Mouse (Mus musculus) adrenal gland, postnatal 14 days (tissue): Measurements from ENCODE around the gene Tent4b. TPM values are rescaled to one million over a fixed set of nuclear protein-coding genes. Genes with fewer than 3 reads are reported as not detected.
"Not testable (repeated sequence)": the region's sequence is repeated elsewhere in the genome, so short reads cannot be mapped to it uniquely, and the experiment has no call there.

Experiments used
- DNase-seq: peaks from one replicate; pipeline ENCODE4 v3.0.0; 2021; ENCODE audit warnings: mixed read lengths
- long read RNA-seq, 2 experiments: library from polyadenylated mRNA; stranded (forward); transcript quantifications; one replicate each; pipeline ENCODE4 v2.0.0; 2021
- total RNA-seq: library from RNA; stranded (reverse); gene quantifications from 2 replicates; pipeline ENCODE4 v1.2.3, GENCODE M21; 2021

The Tent4b gene
- 32.0 and 32.5 TPM in 2 replicates for total RNA-seq
- long read RNA-seq, experiment 1, full-length matches to known transcripts: 3 of 16 reads
- long read RNA-seq, experiment 1, partial matches to known transcripts: 6 of 16 reads
- long read RNA-seq, experiment 1, other reads (novel, unspliced or antisense): 7 of 16 reads
- long read RNA-seq, experiment 2, partial matches to known transcripts: 4 of 14 reads
- long read RNA-seq, experiment 2, other reads (novel, unspliced or antisense): 10 of 14 reads

DNA sequence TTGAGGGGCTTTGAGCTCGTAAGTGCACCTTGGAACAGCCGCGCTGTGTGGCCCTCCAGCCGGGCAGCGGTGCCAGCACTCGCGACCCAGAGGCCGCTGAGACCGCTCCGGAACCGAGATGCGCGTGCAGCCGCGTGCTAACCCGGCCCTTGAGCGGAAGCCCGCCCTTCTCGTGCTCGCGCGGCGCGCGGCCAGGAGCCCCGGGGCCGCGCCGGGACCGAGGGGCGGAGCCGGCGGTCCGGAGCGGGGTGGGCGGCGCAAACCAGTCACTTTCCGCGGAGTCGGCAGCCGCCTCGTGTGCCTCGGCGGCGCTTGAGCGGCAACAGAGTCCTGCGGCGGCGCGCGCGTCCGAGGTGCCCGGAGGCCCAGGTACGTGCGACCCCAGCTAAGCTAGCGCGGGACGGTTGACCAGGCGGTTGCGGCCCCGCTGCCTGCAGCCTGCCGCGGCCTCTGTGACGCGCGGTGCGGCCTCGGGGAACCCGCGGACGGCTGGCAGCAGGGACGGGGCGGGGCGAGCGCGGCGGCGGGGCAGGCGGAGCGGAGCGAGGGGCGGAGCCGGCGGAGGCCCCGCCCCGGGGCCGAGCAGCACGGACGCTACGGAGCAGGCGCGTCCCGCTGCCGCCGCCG is at the start of gene Tent4b:
Tent4b (plus strand) TSS at position 269 of the 627 bp plus-strand sequence.
- DNase-seq: peak; percentile 97

DNA sequence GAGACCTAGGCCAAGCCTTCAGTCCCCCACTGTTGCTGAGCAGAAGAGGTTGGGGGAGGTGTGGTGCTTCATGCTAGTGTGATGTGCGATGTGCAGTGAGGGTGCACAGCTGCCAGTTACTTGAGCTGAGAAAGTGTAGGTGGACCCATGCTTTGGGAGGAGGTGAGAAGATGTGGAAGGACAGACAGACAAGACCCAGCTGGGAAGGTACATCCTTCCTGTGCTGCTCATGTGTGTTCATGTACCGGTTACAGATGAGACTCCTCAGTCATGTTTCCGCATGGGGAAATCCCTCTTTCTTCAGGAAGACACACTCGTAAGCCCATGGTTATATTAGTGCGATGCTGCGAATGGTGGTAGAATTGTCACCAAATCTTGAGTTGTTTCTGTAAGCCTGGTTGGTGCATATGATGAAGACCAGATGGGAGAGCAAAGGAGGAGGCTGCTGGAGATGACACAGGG is 48.1 kb upstream of the Tent4b start:
- no peak for DNase-seq

DNA sequence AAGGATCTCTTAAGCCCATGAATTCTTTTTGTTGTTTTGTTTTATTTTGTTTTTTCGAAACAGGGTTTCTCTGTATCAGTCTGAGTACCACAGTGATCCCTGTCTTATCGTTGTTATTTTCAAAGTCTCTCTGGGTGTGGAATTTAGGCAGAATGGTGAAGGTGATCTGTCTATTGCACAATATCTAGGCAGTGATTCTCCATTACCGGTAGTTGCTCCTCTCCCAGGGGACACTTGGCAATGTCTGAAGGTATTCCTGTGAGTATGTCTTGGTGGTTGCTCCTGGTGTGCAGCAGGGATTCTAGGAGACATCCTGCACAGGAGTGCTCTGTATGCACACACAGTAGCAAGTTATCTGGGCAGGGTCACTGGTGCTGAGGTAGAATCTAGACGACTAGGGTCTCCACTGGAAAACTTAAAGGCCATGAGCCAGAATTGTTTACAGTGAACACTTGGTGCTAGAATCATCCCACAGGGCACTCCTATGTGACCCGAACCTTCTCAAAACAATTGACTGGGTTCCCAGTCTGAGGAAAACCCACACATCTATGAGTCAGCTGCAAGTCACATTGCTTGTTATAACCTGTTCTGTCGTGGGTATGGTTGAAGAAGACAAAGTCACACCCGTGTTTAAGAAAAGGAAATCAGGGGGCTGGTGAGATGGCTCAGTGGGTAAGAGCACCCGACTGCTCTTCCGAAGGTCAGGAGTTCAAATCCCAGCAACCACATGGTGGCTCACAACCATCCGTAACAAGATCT is 38.6 kb upstream of the Tent4b start:
- DNase-seq: no peak

DNA sequence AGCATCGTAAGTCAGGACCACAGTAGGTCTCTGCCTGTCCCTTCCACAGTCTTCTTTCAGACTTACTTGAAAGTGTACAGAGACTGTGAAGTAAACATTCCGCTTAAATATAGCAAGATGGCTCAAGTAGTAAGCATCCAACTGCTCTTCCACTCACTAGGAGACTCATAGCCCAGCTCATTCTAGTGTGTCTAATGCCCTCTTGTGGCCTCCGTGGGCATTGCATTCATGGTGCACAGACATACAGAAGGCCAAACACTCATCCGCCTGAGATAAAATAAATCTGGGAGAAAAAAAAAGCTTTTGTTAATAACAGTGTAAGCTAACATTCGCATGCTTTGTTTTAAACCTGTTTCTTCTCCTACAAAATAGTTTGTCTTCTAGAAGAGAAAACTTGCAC is 37.6 kb upstream of the Tent4b start:
- peak; percentile 82 for DNase-seq

DNA sequence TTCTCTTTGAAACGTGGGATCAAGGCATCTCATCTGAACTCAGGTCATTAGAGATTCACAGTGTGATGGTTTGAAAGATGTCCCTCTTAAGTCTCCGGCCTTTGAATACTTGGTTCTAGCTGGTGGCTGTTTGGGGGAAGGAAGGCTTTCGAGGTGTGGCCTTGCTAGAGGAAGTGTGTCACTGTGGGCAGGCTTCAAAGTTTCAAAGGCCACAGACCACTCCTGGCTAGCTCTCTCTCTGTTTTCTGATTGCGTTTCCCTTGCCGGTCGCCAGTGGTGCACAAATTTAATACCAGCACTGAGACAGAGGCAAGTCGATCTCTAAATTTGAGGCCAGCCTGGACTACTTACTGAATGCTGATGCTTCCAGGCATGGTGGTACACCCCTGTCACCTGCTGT is 23.7 kb upstream of the Tent4b start:
- no peak for DNase-seq

DNA sequence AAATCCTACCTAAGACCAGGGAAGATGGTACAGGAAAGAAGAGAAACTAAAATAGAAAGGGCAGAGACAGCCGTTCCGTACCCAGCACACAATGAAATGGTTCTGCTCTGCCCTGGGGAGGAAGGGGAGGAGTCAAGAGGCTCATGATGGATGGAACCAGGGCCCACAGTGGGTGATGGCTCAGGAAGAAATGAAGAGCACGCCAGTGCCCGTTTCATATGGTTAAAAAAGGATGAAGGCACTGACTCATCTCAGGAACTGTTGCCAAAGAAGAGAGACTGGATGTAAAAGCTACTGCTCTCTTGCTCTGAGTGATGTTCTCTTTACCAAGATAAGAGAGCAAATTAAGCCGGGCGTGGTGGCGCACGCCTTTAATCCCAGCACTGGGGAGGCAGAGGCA is 21.7 kb upstream of the Tent4b start:
- DNase-seq: no peak

DNA sequence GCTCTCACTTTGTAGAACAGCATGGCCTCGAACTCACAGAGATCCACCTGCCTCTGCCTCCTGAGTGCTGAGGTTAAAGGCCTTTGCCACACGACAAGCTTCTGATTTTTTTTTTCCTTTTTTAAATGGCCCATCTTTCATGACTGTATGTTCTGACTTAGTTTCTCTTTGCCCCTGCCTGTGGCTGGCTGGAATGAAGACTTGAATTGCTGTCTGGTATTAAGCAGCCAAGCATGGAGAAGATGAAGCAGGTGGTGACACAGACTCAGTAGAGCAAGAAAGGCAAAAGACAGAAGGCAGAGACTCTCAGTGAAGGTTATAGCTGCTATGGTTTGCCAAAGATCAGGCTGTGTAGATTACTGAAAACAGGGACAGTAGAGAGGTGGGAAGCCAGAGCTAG is 15.9 kb upstream of the Tent4b start:
- no peak for DNase-seq

DNA sequence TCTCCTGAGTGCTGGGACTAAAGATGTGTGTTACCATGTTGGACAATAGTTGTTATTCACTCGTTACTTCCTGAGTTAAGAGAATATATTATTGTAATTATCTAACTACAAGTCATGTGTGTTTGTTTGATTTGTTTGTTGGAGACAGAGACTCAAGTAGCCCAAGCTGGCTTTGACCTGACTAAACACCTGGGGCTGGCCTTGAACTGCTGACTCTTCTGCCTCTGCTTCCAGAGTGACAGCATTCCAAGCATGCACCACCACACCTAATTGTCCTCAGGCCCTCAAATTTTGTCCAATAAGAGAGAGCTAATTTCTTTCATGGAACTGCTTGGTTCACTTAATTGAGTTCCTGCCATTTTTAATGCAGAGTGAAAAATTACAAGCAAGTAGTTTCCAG is 14.1 kb upstream of the Tent4b start:
- no peak for DNase-seq

DNA sequence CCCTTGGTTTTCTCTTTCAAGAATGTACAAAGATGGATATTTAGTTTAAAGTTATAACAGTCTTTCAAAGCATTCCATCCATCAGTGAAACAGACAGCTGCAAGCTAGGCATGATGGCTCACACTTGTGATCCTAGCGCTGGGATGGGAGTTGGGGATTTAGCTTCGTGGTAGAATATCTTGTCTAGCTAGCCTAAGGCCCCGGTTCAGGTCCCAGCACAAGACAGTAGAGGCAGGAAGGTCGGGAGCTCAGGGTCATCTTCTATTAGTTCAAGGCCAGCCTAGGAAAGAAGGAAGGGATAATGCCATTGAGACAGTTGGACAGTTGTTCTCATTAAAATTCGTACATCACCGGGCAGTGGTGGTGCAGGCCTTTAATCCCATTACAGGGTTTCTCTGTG is 13.3 kb upstream of the Tent4b start:
- no peak for DNase-seq

DNA sequence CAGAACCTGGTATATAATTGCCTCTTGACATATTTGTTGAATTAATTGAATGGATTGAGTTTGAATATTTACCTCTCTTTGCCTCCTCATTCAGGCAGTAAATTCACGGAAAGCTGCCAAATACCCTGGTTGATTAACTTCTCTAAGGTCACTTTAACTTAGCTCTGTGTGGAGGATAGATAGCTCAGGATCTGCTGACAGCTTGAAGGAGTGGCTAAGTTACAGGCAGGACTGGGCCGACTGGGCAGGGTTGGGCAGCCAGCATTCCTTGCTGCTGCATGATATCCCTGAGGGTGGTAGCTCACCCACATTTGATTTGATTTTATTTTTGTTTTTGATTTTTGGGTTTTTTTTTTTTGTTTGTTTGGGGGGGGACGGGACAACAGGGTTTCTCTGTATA is 1.7 kb upstream of the Tent4b start:
- peak; percentile 13 for DNase-seq

DNA sequence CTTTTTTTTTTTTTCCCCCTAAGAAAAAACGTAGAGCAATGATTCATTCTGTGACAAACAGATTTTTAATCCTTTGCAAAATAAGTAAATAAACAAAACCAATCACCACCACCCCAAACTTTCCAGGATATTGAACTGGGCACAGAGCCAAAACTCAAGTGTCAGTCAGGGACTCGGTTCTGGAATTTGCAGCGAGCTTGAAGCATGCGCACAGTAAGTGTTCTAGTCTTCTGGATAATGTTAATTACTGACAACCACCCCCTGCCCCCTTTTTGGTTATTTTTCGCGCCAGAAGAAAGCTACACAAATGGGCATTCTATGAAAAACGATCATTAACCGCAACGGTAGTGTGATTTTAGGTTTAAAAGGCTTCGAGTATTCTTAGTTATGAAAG is 465 bp upstream of the Tent4b start:
- DNase-seq: peak; percentile 32

DNA sequence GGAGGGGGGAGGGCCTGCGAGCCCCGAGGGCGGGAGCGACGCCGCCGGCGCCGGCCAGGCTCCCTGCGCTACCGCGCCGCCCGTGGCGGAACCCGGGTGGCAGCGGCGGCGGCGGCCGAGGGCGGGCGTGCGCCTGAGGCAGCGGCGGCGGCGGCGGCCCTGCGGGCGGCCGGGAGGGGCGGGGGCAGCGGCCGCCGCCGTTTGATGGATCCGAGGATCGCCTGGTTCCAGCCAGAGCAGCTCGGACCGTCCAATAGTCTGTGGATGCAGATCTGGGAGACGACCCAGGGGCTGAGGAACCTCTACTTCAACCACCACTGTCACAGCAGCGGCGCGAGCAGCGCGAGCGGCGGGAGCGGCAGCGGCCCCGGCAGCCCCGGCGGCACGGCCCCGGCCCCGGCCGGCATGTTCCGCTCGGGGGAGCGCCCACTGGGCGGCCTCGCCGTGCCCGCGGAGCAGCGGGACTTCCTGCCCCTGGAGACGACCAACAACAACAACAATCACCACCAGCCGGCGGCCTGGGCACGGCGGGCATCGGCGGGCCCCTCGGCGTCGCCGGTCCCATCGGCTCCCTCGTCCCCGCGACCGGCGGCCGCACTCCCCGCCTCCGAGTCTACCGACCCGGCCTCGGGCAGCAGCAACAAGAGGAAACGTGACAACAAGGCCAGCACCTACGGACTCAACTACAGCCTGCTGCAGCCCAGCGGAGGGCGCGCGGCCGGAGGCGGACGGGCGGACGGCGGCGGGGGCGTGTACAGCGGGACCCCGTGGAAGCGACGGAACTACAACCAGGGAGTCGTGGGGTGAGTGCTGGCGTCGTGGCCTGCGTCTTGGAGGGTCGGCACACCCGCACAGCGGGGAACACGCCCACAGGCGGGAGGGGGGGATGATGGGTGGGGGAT is 938 bp downstream of the Tent4b start:
- DNase-seq: peak; percentile 69

DNA sequence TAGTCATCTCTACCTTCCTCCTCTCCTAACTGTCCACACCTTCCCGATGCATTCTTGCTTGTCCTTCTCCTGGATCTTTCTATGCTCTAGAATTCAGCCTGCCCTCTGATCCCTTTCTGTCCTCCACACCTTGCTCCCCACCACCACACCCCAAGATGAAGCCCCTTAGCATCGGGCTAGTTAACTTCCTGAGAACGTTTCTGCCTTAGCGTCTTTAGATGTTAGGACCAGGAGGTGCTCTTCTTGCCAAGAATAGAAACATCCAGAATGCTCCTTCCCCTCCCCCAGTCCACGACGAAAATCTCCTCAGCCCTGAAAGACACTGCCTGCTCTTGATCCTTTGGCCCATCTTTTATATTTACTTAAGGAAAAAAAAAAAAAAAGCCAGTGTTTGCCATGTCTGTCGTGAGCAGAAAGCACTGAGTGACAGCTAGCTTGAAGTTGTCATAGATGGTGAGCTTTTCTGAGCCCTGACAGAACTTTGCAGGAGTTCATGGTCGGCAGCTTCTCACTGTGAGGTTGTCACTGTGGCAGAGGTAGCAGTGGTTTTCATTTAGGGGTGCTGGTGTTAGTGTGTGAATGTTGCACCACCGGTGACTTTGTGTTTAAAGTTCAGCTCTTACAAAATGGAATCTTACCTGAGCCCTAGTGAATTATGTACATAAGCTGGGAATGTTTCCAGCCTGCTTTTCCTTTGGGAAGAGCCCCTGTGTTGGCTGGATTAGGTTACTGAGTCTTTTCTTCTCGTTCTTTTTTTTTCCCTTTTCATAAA is 1.9 kb downstream of the Tent4b start:
- DNase-seq: peak; percentile 12

DNA sequence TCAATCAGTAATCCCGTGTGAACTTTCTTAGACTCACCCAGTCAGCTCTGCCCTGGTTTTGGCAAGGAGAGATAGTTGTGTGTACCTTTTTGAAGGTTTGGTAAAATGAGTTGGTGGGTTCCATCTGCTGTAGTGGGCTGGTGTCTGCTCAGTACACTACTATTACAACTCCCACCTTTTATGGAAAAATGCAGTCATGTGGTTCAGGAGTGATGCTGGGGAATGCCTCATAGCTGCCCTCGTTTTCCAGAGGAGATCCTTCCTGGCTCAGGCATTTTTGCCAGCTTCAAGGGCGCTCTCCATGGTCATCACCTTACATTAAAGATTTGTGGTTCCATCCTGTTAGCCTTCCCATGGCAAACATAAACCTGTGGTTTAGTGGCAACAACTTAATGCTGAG is 2.6 kb downstream of the Tent4b start:
- peak; percentile 11 for DNase-seq

DNA sequence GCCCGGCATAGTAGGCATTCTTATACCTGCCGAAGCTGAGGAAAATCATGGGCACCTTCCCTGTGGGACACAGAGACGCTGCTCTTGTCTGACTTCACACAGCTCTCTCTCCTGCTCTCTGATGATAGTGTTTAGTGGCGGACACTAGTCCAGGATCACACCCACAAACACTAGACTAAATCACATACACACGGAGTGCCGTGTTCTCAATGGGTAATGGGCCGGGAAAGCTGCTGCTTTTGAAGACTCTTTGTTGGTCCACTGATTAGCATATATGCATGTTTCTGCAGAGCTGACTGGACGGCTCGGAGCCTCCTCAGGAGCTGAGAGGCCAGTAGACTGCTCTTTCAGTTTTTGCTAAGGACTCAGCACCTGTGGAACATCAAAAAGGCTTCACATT is 7.0 kb downstream of the Tent4b start:
- DNase-seq: no peak

DNA sequence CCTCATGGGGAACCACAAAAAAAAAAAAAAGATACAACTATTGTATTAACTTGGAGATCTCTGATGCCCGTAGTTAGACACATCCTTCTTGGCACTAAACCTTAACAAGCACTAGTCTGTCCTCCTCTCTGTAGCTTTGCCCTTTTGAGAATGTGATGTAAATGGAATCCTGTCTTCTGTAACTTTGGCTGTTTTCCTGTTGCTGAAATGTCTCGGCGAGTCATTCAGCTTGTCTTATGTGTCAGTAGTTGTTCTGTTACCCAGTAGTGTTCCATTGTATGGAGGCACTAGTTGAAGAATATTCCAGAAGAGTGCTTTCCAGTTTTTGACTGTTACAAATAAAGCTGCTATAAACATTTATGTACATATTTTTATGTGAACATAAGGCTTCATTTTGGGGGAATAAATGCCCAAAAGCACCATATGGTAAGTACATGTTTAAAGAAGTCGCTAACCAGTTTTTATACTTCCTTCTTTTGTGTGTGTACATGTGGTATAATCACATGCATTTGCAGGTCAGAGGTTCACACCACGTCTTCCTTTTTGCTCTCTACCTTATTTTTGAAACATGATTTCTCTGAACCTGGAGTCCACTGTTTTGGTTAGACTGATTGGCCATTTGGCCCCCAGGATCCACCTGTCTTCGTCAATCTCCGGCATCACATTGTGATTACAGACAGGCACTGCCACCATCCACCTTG is 8.3 kb downstream of the Tent4b start:
- no peak for DNase-seq

DNA sequence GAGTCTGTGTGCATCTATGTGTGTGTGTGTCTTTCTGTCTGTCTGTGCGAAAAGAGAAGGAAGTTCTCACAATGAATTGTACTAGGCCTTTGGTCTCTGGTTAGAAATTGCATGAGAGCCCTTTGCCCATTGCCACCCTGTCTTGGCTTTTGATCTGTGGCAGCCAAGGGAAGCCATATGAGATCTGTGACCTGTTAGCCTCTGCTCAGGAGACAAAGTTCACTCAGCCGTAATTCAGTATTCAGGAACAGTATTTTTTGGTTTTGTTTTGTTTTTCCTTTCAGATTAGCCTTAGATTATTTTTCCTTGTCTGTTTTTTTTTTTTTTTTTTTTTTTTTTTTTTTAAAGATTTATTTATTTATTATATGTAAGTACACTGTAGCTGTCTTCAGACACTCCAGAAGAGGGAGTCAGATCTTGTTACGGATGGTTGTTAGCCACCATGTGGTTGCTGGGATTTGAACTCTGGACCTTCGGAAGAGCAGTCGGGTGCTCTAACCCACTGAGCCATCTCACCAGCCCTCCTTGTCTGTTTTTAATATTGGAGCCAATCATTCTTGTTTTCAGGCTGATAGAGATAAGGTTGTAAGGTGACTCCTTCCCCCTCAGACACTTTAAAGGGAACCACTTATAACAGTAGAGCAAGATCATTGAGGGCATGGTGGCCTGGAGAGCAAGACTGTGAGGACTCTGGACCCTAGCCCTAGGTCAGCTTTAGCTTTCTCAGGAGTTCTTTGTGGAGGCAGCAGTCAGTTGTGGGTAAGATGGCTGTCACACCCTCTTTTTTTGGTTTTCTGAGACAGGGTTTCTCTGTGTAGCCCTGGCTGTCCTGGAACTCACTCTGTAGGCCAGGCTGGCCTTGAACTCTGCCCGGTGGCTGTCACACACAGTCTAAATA is 11.2 kb downstream of the Tent4b start:
- not testable (repeated sequence) for DNase-seq

DNA sequence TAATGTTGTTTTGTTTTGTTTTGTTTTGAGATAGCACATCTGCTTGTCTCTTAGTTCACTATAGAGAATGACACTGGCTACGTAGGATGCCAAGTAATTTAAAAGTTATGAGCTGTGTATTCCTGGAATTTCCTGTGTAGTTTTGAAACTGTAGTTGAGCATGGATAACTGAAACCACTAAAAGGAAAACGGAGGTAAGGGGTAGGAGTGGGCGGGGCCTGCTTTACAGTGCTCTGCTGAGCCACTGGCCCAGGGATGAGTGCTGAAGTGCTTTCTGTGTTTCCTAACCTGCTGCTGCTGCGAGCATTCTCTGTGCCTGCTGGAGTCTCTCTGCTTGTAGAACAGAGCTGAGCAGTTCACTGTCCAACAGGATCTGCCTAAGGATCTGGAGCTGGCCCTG is 22.3 kb downstream of the Tent4b start:
- no peak for DNase-seq

DNA sequence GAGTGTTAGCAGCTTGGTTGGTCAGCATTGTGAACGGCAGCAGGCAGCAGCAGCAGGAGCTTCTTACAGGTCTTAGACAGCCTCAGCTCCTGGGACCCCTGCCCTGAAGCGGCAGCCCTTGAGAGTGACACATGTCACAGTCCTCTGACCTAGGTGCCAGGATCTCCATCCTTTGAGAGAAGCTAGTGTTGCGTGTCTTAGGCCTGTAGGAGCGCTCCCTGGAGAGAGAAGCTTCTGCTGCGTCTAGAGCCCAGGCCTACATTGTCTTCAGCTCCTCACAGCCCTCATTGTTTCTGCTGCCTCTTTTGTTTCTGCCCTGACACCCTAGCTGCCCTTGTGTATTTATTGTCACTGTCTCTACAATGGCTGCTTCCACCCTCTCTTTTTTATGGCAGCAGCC is 26.3 kb downstream of the Tent4b start:
- no peak for DNase-seq

DNA sequence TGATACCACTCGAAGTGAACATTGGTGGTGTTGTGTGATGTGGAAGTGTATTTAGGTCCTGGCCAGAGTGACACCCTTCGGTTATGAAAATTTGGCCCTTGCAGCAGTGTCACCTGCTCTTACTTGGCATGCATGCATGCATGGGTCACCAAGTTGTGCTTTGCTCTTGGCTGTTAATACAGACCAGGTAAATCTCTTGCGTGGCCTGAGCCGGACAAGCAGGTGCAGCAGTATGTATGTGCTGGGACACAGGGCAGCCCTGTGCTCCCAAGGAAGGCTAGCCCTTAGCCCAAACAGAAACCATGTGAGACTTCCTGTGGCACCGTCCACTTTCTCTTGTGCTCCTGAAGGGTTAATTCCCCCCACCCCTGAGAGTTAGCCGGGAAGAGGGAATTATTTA is 28.8 kb downstream of the Tent4b start:
- no peak for DNase-seq
